Mouse (Mus musculus) midbrain, embryonic 12.5 days (tissue): ENCODE measurements around the gene Scgb2b24. TPM values are rescaled to one million over a fixed set of nuclear protein-coding genes. Genes with fewer than 3 reads are reported as not detected.

Source experiments
- ATAC-seq: fragments of 200-750 bp; cut with Nextera tagmentation; 2 replicates; pipeline ENCODE4 v1.8.0; 2017; ENCODE audit warnings: low read depth, moderate TSS enrichment, moderate library complexity; ENCODE audit not compliant: low FRiP score
- H3K27ac ChIP-seq: fragments of 300-500 bp; sonication (generic); replicated peaks from 2 replicates; pipeline ENCODE4 v1.5.1; 2016; ENCODE audit warnings: mild to moderate bottlenecking
- H3K27me3 ChIP-seq: fragments of 300-500 bp; sonication (generic); 2 replicates; pipeline ENCODE4 v1.6.1; 2016; ENCODE audit warnings: mild to moderate bottlenecking
- H3K36me3 ChIP-seq: fragments of 300-500 bp; sonication (generic); 2 replicates; pipeline ENCODE4 v1.6.1; 2016
- H3K4me1 ChIP-seq: fragments of 300-500 bp; sonication (generic); 2 replicates; pipeline ENCODE4 v1.6.1; 2016
- H3K4me2 ChIP-seq: fragments of 300-500 bp; sonication (generic); replicated peaks from 2 replicates; pipeline ENCODE4 v1.6.1; 2016; ENCODE audit warnings: mild to moderate bottlenecking, moderate library complexity
- H3K4me3 ChIP-seq: fragments of 300-500 bp; sonication (generic); 2 replicates; pipeline ENCODE4 v1.5.1; 2016; ENCODE audit warnings: mild to moderate bottlenecking
- H3K9ac ChIP-seq: fragments of 300-500 bp; sonication (generic); replicated peaks from 2 replicates; pipeline ENCODE4 v1.6.1; 2016; ENCODE audit warnings: mild to moderate bottlenecking, moderate library complexity
- H3K9me3 ChIP-seq: fragments of 300-500 bp; sonication (generic); 2 replicates; pipeline ENCODE4 v1.6.1; 2016; ENCODE audit warnings: mild to moderate bottlenecking
- WGBS: fragments of 180-500 bp; shearing (Covaris S2); methylation state at CpG from one replicate; pipeline ENCODE4 v1.1.7; 2016; 5-methylcytosine and 5-hydroxymethylcytosine counted together
- polyA plus RNA-seq: library from polyadenylated mRNA; unstranded; fragments of >200 nt; fragmentation: Nextera tagmentation; extraction: Ambion mirVana; gene quantifications from 2 replicates; pipeline ENCODE4 v1.2.1, GENCODE M21; 2016

Scgb2b24 gene
- polyA plus RNA-seq = not detected in 2 replicates

DNA sequence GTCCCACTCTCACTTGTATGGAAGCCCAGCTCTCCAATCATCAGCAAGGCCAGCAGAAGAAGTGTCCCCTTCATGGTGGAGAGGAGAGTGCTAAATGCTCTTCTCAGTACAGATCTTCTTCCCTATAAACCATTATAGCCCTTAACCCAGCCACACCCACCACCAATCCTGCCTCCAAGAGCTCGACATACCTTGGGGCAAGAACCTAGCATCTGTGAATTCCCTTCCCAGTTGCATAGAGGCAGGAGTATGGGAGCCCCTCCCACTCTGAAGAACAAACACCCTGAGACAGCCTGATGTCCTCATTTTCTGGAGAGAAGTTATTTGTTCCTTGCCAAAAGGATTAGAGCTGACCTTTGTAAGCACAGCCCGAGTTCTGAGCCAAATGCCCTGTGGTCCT is at the start of gene Scgb2b24:
Scgb2b24 (minus strand) TSS at position 101 of the 400 bp plus-strand sequence.
- H3K36me3 ChIP-seq = no peaks in the 10 kb centered on the region
- no peaks in the 10 kb centered on the region for H3K4me1 ChIP-seq
- peaks cover 82% of the 10 kb centered on the region for H3K9me3 ChIP-seq
- WGBS = 81% methylated on average over 2 of the region's 2 CpGs
- H3K27me3 ChIP-seq = no peaks in the 10 kb centered on the region
- no peak within 1 kb of the TSS for H3K4me3 ChIP-seq
- ATAC-seq = no peak
- no peak within 1 kb of the TSS for H3K4me2 ChIP-seq
- no peak within 1 kb of the TSS for H3K27ac ChIP-seq
- H3K9ac ChIP-seq = no peak within 1 kb of the TSS

DNA sequence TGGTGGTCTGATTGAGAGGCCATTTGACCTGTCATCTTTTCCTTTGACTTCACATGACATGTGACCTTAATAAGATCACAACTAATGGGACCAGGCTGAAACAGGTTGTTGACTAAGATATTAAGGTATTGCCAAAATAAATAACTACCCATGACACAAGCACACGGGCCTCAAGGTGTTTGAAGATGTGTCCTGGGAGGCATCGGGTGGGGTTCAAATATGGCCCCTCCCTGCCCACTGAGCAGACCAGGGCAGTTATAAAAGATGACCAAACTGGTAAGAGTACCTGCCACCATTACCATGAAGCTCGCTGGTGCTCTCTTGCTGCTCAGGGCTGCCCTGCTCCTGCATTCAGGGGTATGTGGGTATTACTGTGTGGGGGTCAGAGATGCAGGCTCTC is 4.4 kb upstream of the Scgb2b24 start, which contains the start of gene Scgb1b24:
Scgb1b24 (plus strand) TSS at position 301 of the 400 bp plus-strand sequence.
- Histone ChIP-seq H3K4me2 (no peak within 1 kb of the TSS), H3K36me3 (no peaks in the 10 kb centered on the region), H3K27ac (no peak within 1 kb of the TSS), H3K4me1 (no peaks in the 10 kb centered on the region), H3K4me3 (no peak within 1 kb of the TSS), H3K27me3 (no peaks in the 10 kb centered on the region), H3K9ac (no peak within 1 kb of the TSS), H3K9me3 (peaks cover 74% of the 10 kb centered on the region)
- 87% methylated on average over 3 of the region's 3 CpGs for WGBS
- ATAC-seq = no peak

DNA sequence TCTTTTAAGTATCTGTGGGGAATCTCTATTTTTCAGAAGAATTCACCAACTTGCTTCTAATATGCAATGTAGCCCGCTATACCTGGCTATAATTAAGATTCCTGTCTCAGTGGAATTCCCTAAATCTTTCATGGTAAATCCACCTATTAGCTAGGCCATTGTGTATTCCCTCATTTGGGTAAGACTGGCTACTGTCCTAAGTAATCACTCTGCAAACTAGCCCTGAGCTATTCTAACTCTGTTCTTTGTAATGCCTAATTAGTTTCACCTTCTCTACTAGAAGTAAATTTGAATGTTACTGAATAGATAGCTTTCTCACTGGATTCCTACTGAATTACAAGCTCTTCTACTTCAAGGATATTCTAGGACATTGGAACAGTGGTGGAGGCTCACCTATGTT is 49.2 kb downstream of the Scgb2b24 start:
- Histone ChIP-seq H3K4me3 (no peak overlapping the region), H3K4me2 (no peak overlapping the region), H3K4me1 (no peaks in the 10 kb centered on the region), H3K9ac (no peak overlapping the region), H3K27ac (no peak overlapping the region), H3K9me3 (peaks cover 64% of the 10 kb centered on the region), H3K36me3 (no peaks in the 10 kb centered on the region), H3K27me3 (no peaks in the 10 kb centered on the region)
- 15% methylated on average over 1 of the region's 1 CpGs for WGBS
- ATAC-seq = no peak

Other genes with a start within 250 kb of the Scgb2b24 start
- not detected in 2 replicates for gene Scgb2b21, start 218.9 kb downstream of the Scgb2b24 start, polyA plus RNA-seq
- not detected in 2 replicates for gene Scgb1b24, start 4.5 kb upstream of the Scgb2b24 start, polyA plus RNA-seq
- gene Scgb2b26, start 205.7 kb upstream of the Scgb2b24 start, polyA plus RNA-seq = not detected in 2 replicates